In the genomic region with DNA sequence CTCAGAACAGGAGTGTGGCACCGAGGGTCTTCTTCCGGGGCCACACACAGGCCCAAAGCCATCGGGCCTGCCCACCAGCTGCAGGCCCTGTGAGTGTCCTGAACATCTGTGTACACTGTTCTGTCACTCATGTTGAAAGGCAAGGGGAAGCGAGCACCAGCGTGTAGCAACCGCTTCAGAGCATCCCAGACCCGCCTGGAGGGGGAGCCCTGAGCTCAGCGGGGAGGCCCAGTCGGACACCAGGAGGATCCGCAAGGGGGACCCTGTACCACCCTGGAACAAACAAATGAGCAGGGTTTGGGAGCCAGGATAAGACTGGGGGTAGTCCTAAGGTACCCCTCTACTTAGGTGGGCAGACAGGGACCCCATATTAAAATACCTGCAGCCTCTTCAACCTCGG, we compare ENCODE assay signal across 10 mouse cellular contexts. TPM values are rescaled to one million over a fixed set of nuclear protein-coding genes. Genes with fewer than 3 reads are reported as not detected.
DNase-seq lines count a peak whose midpoint lies in the region; ATAC-seq and TF ChIP-seq lines count a peak whose summit lies in the region.
"Had no signal": no experiment of that assay in that cellular context is flagged by ENCODE, and none has a peak within 500 bp of the region (broad histone marks: within the 10 kb centered on the region; RNA-seq: fewer than 3 reads in every experiment).

No protein-coding gene starts in this region.

- 40% methylated on average over 11 of the region's 11 CpGs for WGBS in hindbrain, postnatal 0 days
- WGBS in hindbrain, embryonic 12.5 days, result 37% methylated on average over 11 of the region's 11 CpGs
- WGBS in forebrain, embryonic 14.5 days, result 42% methylated on average over 11 of the region's 11 CpGs
- WGBS in stomach, postnatal 0 days, result 31% methylated on average over 11 of the region's 11 CpGs

- no peaks in the 10 kb centered on the region for H3K9me3 ChIP-seq in hindbrain, postnatal 0 days (ENCODE audit: low read length)
- no peaks in the 10 kb centered on the region for H3K9me3 ChIP-seq in hindbrain, embryonic 12.5 days (replicated peaks)
- no peaks in the 10 kb centered on the region for H3K9me3 ChIP-seq in forebrain, embryonic 14.5 days (replicated peaks; ENCODE audit: control insufficient read depth, low read length)
- no peaks in the 10 kb centered on the region for H3K9me3 ChIP-seq in stomach, postnatal 0 days (ENCODE audit: control insufficient read depth, low read length)
- H3K9me3 ChIP-seq: heart, embryonic 13.5 days; liver, embryonic 13.5 days had no signal

- no peak overlapping the region for H3K4me3 ChIP-seq in hindbrain, postnatal 0 days (ENCODE audit: low read length)
- H3K4me3 ChIP-seq in hindbrain, embryonic 12.5 days, result no peak overlapping the region
- H3K4me3 ChIP-seq in forebrain, embryonic 14.5 days (ENCODE audit: low read depth, low read length), result no peak overlapping the region
- no peak overlapping the region for H3K4me3 ChIP-seq in stomach, postnatal 0 days (ENCODE audit: low read depth, low read length)
- H3K4me3 ChIP-seq: heart, embryonic 13.5 days; liver, embryonic 13.5 days had no signal

- H3K4me1 ChIP-seq in hindbrain, postnatal 0 days (ENCODE audit: insufficient read depth, low read length), result no peaks in the 10 kb centered on the region
- peaks cover 8% of the 10 kb centered on the region; the same call in 1 of the 2 replicates for H3K4me1 ChIP-seq in hindbrain, embryonic 12.5 days
- H3K4me1 ChIP-seq in forebrain, embryonic 14.5 days (ENCODE audit: control insufficient read depth, insufficient read depth, low read length), result no peaks in the 10 kb centered on the region
- H3K4me1 ChIP-seq in stomach, postnatal 0 days (replicated peaks; ENCODE audit: control insufficient read depth, insufficient read depth), result no peaks in the 10 kb centered on the region

- no peak for ATAC-seq in hindbrain, postnatal 0 days
- no peak for ATAC-seq in hindbrain, embryonic 12.5 days (ENCODE audit: low FRiP score)
- peak; percentile 28; the same call in 1 of the 2 replicates for ATAC-seq in forebrain, embryonic 14.5 days
- ATAC-seq in stomach, postnatal 0 days (ENCODE audit: low FRiP score, low TSS enrichment), result no peak
- ATAC-seq in erythroblast, adult 5-6 weeks (replicated peaks; ENCODE audit: low FRiP score, poor library complexity, severe bottlenecking), result no peak

- no peak overlapping the region for H3K27ac ChIP-seq in hindbrain, postnatal 0 days
- no peak overlapping the region for H3K27ac ChIP-seq in hindbrain, embryonic 12.5 days
- no peak overlapping the region for H3K27ac ChIP-seq in forebrain, embryonic 14.5 days (ENCODE audit: low read depth, low read length)
- no peak overlapping the region for H3K27ac ChIP-seq in stomach, postnatal 0 days (replicated peaks)
- H3K27ac ChIP-seq: heart, embryonic 13.5 days; liver, embryonic 13.5 days had no signal

- H3K4me2 ChIP-seq in hindbrain, postnatal 0 days (ENCODE audit: low read depth, low read length), result no peak overlapping the region
- H3K4me2 ChIP-seq in hindbrain, embryonic 12.5 days (replicated peaks), result no peak overlapping the region
- no peak overlapping the region for H3K4me2 ChIP-seq in forebrain, embryonic 14.5 days (ENCODE audit: low read length)
- no peak overlapping the region for H3K4me2 ChIP-seq in stomach, postnatal 0 days (replicated peaks; ENCODE audit: low read depth)
- H3K4me2 ChIP-seq: heart, embryonic 13.5 days; liver, embryonic 13.5 days had no signal

- H3K27me3 ChIP-seq in hindbrain, postnatal 0 days (ENCODE audit: insufficient read depth, low read length), result no peaks in the 10 kb centered on the region
- peaks cover 28% of the 10 kb centered on the region for H3K27me3 ChIP-seq in hindbrain, embryonic 12.5 days
- no peaks in the 10 kb centered on the region for H3K27me3 ChIP-seq in forebrain, embryonic 14.5 days (replicated peaks; ENCODE audit: control insufficient read depth, insufficient read depth, low read length)
- no peaks in the 10 kb centered on the region for H3K27me3 ChIP-seq in stomach, postnatal 0 days (ENCODE audit: control insufficient read depth, insufficient read depth, low read length)
- H3K27me3 ChIP-seq: liver, embryonic 13.5 days had no signal

- peak; percentile 50 for TF ChIP-seq CTCF in hindbrain, postnatal 0 days (IDR thresholded peaks at IDR 0.05; ENCODE audit: low read depth)
- TF ChIP-seq CTCF in stomach, postnatal 0 days (IDR thresholded peaks at IDR 0.05; ENCODE audit: low read depth), result peak; percentile 64

- no peaks in the 10 kb centered on the region for H3K36me3 ChIP-seq in hindbrain, postnatal 0 days (ENCODE audit: insufficient read depth, low read length)
- no peaks in the 10 kb centered on the region for H3K36me3 ChIP-seq in hindbrain, embryonic 12.5 days
- H3K36me3 ChIP-seq in forebrain, embryonic 14.5 days (ENCODE audit: control insufficient read depth, insufficient read depth, low read length), result no peaks in the 10 kb centered on the region
- H3K36me3 ChIP-seq in stomach, postnatal 0 days (ENCODE audit: control insufficient read depth, insufficient read depth, low read length), result no peaks in the 10 kb centered on the region
- H3K36me3 ChIP-seq: heart, embryonic 13.5 days; liver, embryonic 13.5 days had no signal

- no peak for TF ChIP-seq EP300 in stomach, postnatal 0 days (optimal IDR thresholded peaks at IDR 0.05)

- H3K9ac ChIP-seq in hindbrain, postnatal 0 days (replicated peaks; ENCODE audit: low read length), result no peak overlapping the region
- no peak overlapping the region for H3K9ac ChIP-seq in hindbrain, embryonic 12.5 days
- no peak overlapping the region for H3K9ac ChIP-seq in forebrain, embryonic 14.5 days (ENCODE audit: low read length)
- no peak overlapping the region for H3K9ac ChIP-seq in stomach, postnatal 0 days (ENCODE audit: low read length)
- H3K9ac ChIP-seq: heart, embryonic 13.5 days; liver, embryonic 13.5 days had no signal

- no peak for DNase-seq in hindbrain, postnatal 0 days (ENCODE audit: low spot score)
- peak; percentile 73 for DNase-seq in testis, postnatal 10 days (ENCODE audit: low spot score)
- DNase-seq in testis, postnatal 14 days (ENCODE audit: low spot score), result no peak
- DNase-seq in forebrain, embryonic 14.5 days (ENCODE audit: low spot score), result no peak
- peak; percentile 33 for DNase-seq in stomach, postnatal 0 days (ENCODE audit: low spot score)
- no peak for DNase-seq in cerebellum, adult 11 months
- DNase-seq: liver, embryonic 13.5 days had no signal

RNA-seq across cellular contexts. Expression of a gene that starts 9.4 kb away (rescaled TPM):
- not detected in 2 replicates for total RNA-seq in hindbrain, postnatal 0 days (2014; rRNA removed)
- 0.11 TPM in 1 of 2 replicates, not detected in the other for polyA plus RNA-seq in hindbrain, postnatal 0 days (2015; fragmentation: Nextera tagmentation; extraction: Ambion mirVana)
- 0.13 TPM in 1 of 2 replicates, not detected in the other for polyA plus RNA-seq in hindbrain, embryonic 12.5 days (2016; fragmentation: Nextera tagmentation; extraction: Ambion mirVana)
- 0.09 and 0.12 TPM in 2 replicates for polyA plus RNA-seq in forebrain, embryonic 14.5 days (2014; fragmentation: Nextera tagmentation; extraction: Ambion mirVana)
- polyA plus RNA-seq in stomach, postnatal 0 days (2015; fragmentation: Nextera tagmentation; extraction: Ambion mirVana), result not detected in 2 replicates
- not detected in 2 replicates for total RNA-seq in erythroblast, adult 5-6 weeks (2015; ENCODE audit: low replicate concordance)
- total RNA-seq in erythroblast, adult 5-6 weeks (2017; ENCODE audit: low replicate concordance), result not detected in 2 replicates

RNA-seq across cellular contexts. Expression of a gene that starts 17.9 kb away (rescaled TPM):
- total RNA-seq in hindbrain, postnatal 0 days (2014; rRNA removed), result 134 and 141 TPM in 2 replicates
- 94.1 and 96.2 TPM in 2 replicates for polyA plus RNA-seq in hindbrain, postnatal 0 days (2015; fragmentation: Nextera tagmentation; extraction: Ambion mirVana)
- polyA plus RNA-seq in hindbrain, embryonic 12.5 days (2016; fragmentation: Nextera tagmentation; extraction: Ambion mirVana), result 14.6 and 16.1 TPM in 2 replicates
- polyA plus RNA-seq in forebrain, embryonic 14.5 days (2014; fragmentation: Nextera tagmentation; extraction: Ambion mirVana), result 40.0 and 49.0 TPM in 2 replicates
- 1.5 and 1.7 TPM in 2 replicates for polyA plus RNA-seq in stomach, postnatal 0 days (2015; fragmentation: Nextera tagmentation; extraction: Ambion mirVana)
- total RNA-seq in erythroblast, adult 5-6 weeks (2015; ENCODE audit: low replicate concordance), result not detected in 2 replicates
- total RNA-seq in erythroblast, adult 5-6 weeks (2017; ENCODE audit: low replicate concordance), result not detected in 2 replicates

Comparison
In these comparisons a context has a peak if more than half of its experiments do, and no peak if none do; other contexts are left out.
1. DNase-seq: peak in testis, postnatal 10 days (single experiment) and stomach, postnatal 0 days (single experiment); none in hindbrain, postnatal 0 days (single experiment), testis, postnatal 14 days (single experiment), forebrain, embryonic 14.5 days (single experiment) and cerebellum, adult 11 months (single experiment).